Mouse (Mus musculus) lung, embryonic 14.5 days (tissue): ENCODE data around the gene Itga2b. TPM values are rescaled to one million over a fixed set of nuclear protein-coding genes. Genes with fewer than 3 reads are reported as not detected.

Source experiments
- ATAC-seq: fragments of 200-750 bp; cut with Nextera tagmentation; 2 replicates; pipeline ENCODE4 v1.8.0; 2017; ENCODE audit warnings: mild to moderate bottlenecking, moderate TSS enrichment, moderate library complexity; ENCODE audit not compliant: insufficient read depth
- DNase-seq: peaks from one replicate; pipeline ENCODE4 v3.0.0-alpha.2; 2015
- H3K27ac ChIP-seq: fragments of 300-500 bp; sonication (generic); 2 replicates; pipeline ENCODE4 v1.5.1; 2014; ENCODE audit warnings: low read depth, mild to moderate bottlenecking, moderate library complexity
- H3K27me3 ChIP-seq: fragments of 300-500 bp; sonication (generic); 2 replicates; pipeline ENCODE4 v1.6.1; 2014; ENCODE audit warnings: low read length, control low read depth; ENCODE audit not compliant: insufficient read depth
- H3K36me3 ChIP-seq: fragments of 300-500 bp; sonication (generic); 2 replicates; pipeline ENCODE4 v1.6.1; 2014; ENCODE audit warnings: control low read depth; ENCODE audit not compliant: insufficient read depth
- H3K4me1 ChIP-seq: fragments of 300-500 bp; sonication (generic); 2 replicates; pipeline ENCODE4 v1.6.1; 2014; ENCODE audit warnings: antibody characterized with exemption, control low read depth; ENCODE audit not compliant: insufficient read depth
- H3K4me2 ChIP-seq: fragments of 300-500 bp; sonication (generic); 2 replicates; pipeline ENCODE4 v1.6.1; 2014; ENCODE audit warnings: mild to moderate bottlenecking
- H3K4me3 ChIP-seq: fragments of 300-500 bp; sonication (generic); 2 replicates; pipeline ENCODE4 v1.5.1; 2014; ENCODE audit warnings: low read depth, low read length
- H3K9ac ChIP-seq: fragments of 300-500 bp; sonication (generic); 2 replicates; pipeline ENCODE4 v1.6.1; 2014
- H3K9me3 ChIP-seq: fragments of 300-500 bp; sonication (generic); 2 replicates; pipeline ENCODE4 v1.6.1; 2016; ENCODE audit warnings: low read depth, low read length, control low read depth
- CTCF ChIP-seq: IDR thresholded peaks from 2 replicates; pipeline ENCODE4 v1.5.1; 2016; ENCODE audit warnings: antibody characterized with exemption, low read depth
- WGBS: fragments of 180-500 bp; shearing (Covaris S2); extraction: QIAGEN DNeasy Blood & Tissue Kit; methylation state at CpG from one replicate; pipeline ENCODE4 v1.1.7; 2014; 5-methylcytosine and 5-hydroxymethylcytosine counted together
- polyA plus RNA-seq: library from polyadenylated mRNA; unstranded; fragments of >200 nt; fragmentation: Nextera tagmentation; extraction: Ambion mirVana; gene quantifications from 2 replicates; pipeline ENCODE4 v1.2.1, GENCODE M21; 2014

The Itga2b gene
- polyA plus RNA-seq, 1 experiment from 2014 or later, result 10.1 TPM

- DNase-seq (no peak), ATAC-seq (no peak)
- Histone ChIP-seq H3K4me3 (no peak overlapping the region), H3K9me3 (no peaks in the 10 kb centered on the region), H3K9ac (no peak overlapping the region), H3K36me3 (0 out of 2 replicates have a peak, but pooled peaks cover under 1% of the 10 kb centered on the region), H3K27me3 (no peaks in the 10 kb centered on the region), H3K27ac (peak overlapping the region; percentile 42; the same call in 1 of the 2 replicates), H3K4me1 (peaks cover 7% of the 10 kb centered on the region; the same call in 1 of the 2 replicates), H3K4me2 (no peak overlapping the region)
- no peak for TF ChIP-seq CTCF
- 75% methylated on average over 3 of the region's 3 CpGs for WGBS
Observed at GRCm38 (mm10) chr11:102409795-102410330, 60.1 kb downstream of the Itga2b start.

- Histone ChIP-seq H3K9ac (peak overlapping the region; percentile 38), H3K9me3 (no peaks in the 10 kb centered on the region), H3K4me3 (peak overlapping the region; percentile 80), H3K36me3 (peaks cover 7% of the 10 kb centered on the region), H3K4me1 (peaks cover 7% of the 10 kb centered on the region; the same call in 1 of the 2 replicates), H3K27me3 (no peaks in the 10 kb centered on the region), H3K27ac (peak overlapping the region; percentile 71), H3K4me2 (peak overlapping the region; percentile 96)
- DNase-seq (no peak), ATAC-seq (no peak)
- no peak for TF ChIP-seq CTCF
- 28% methylated on average over 15 of the region's 15 CpGs for WGBS
Observed at GRCm38 (mm10) chr11:102408888-102409794, 60.8 kb downstream of the Itga2b start.

DNA sequence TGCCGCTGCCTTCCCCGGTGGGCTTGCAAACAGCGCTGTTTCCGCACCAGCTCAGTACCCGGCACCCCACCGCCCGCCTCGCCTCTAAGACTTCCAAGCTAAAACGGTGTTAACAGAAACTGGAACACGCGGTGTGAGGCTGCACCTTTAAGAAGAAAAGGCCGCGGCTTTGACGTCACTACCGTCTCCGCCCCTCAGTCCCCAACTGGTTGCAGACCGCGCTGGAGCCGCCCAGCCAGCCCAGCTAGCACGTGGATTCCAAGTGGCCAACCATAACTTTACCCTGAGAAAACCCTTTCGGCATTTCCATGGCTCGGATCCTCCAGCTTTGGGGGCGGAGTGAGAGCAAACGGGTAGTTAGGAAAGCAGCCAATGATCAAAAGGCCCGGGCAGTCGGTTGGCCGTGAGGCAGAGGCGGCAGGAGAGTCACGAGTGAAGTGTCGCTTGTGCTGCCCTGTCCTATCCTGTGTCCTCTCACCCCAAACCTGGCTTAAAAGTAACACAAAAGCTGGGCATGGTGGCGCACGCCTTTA, 61.5 kb downstream of the Itga2b start:
- Histone ChIP-seq H3K27ac (peak overlapping the region; percentile 95), H3K9ac (peak overlapping the region; percentile 85), H3K4me3 (peak overlapping the region; percentile 80), H3K4me2 (peak overlapping the region; percentile 96), H3K36me3 (peaks cover 15% of the 10 kb centered on the region), H3K9me3 (no peaks in the 10 kb centered on the region), H3K4me1 (peaks cover 7% of the 10 kb centered on the region; the same call in 1 of the 2 replicates), H3K27me3 (no peaks in the 10 kb centered on the region)
- under 1% methylated on average over 32 of the region's 32 CpGs for WGBS
- DNase-seq (peak; percentile 100), ATAC-seq (peak; percentile 91)
- no peak for TF ChIP-seq CTCF

GRCm38 (mm10) chr11:102407834-102408215, 62.1 kb downstream of the Itga2b start, which contains the start of gene Slc25a39:
Gene Slc25a39, minus strand, starts transcription at chr11:102407946.
- Histone ChIP-seq H3K9ac (peak within 1 kb of the TSS; percentile 85), H3K36me3 (peaks cover 21% of the 10 kb centered on the region), H3K27ac (peak within 1 kb of the TSS; percentile 95), H3K4me1 (peaks cover 7% of the 10 kb centered on the region; the same call in 1 of the 2 replicates), H3K4me2 (peak within 1 kb of the TSS; percentile 96), H3K4me3 (peak within 1 kb of the TSS; percentile 80), H3K9me3 (no peaks in the 10 kb centered on the region), H3K27me3 (no peaks in the 10 kb centered on the region)
- ATAC-seq (no peak), DNase-seq (no peak)
- no peak for TF ChIP-seq CTCF
- WGBS, result under 1% methylated on average over 19 of the region's 19 CpGs

DNA sequence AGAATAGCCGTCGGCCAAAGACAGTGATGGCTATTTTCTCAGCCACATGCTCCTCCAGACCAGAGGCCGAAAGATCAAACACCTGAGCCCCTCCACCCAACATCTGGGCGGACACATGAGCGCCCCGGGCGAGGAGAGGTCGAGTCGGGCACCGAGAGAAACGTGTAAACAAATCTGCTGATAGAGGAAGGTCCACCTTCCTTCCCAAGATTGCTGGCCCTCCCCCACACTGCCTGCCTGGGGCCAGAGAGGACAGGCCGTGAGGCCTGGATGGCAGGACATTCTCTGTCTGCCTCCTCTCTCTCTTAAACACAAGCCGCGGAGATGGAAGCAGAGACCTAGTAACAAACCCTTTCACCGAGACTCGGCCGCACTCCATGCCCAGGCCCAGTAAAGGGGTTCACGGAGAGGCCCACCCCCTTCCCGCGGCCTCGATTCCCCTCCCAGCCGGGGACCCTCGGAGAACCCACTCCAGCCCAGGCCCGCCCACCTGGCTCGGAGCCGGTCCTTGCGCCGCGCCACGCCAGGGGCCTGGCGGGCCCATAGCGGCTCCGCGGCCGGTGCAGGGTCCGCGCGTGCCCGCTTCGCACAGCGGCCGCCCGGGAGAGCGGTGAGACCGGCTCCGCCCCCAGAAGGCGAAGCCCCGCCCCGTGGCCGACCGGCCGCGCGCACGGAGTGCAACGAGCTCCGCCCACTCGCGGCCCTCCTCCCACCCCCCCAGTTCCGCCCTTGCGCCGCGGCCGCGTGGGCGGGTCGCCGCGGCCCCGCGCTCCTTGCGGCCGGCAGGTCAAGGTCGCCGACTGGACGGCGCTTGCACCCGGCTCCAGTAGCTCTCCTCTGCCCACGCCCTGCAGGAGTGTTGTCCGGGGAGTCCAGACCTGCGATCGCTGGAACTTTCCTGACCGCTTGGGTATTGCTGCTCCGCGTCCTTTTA, 62.8 kb downstream of the Itga2b start:
- peaks cover 27% of the 10 kb centered on the region for H3K36me3 ChIP-seq
- ATAC-seq (peak; percentile 68), DNase-seq (peak; percentile 97)
- under 1% methylated on average over 83 of the region's 85 CpGs for WGBS
- H3K4me1 ChIP-seq, result peaks cover 7% of the 10 kb centered on the region; the same call in 1 of the 2 replicates
- peak overlapping the region; percentile 80 for H3K4me3 ChIP-seq
- H3K9me3 ChIP-seq, result no peaks in the 10 kb centered on the region
- peak overlapping the region; percentile 85 for H3K9ac ChIP-seq
- TF ChIP-seq CTCF, result no peak
- no peaks in the 10 kb centered on the region for H3K27me3 ChIP-seq
- H3K27ac ChIP-seq, result peak overlapping the region; percentile 95
- H3K4me2 ChIP-seq, result peak overlapping the region; percentile 96

DNA sequence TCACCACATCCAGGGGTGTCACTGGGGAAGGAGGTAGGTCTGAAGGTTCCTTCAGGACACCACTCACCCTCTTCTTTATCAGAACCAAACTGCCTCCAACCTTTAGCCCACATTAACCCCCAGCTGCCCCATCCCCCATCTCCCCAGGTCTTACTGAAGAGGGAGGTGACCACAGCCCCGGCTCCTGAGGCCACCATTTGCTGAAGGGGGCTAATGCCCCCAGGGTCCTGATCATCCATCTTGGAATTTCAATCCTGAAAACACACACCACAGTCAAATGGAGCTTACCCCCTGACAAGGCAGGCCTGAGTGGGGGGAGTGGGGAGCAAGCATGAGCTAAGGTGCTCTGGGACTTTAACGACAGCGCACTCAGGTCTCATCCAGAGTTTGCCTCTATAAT, 63.5 kb downstream of the Itga2b start:
- peak overlapping the region; percentile 85 for H3K9ac ChIP-seq
- no peak for ATAC-seq

More for the DNA sequence above, 63.5 kb downstream of the Itga2b start:
- Histone ChIP-seq H3K27me3 (0 out of 2 replicates have a peak, but pooled peaks cover 5% of the 10 kb centered on the region), H3K9me3 (no peaks in the 10 kb centered on the region), H3K27ac (peak overlapping the region; percentile 95; the same call in 1 of the 2 replicates), H3K4me2 (peak overlapping the region; percentile 96), H3K4me3 (peak overlapping the region; percentile 80), H3K36me3 (peaks cover 29% of the 10 kb centered on the region), H3K4me1 (peaks cover 7% of the 10 kb centered on the region; the same call in 1 of the 2 replicates)
- no peak for TF ChIP-seq CTCF
- DNase-seq, result no peak
- WGBS, result 6% methylated on average over 3 of the region's 3 CpGs
